Mouse (Mus musculus) urinary bladder, postnatal 36 days (tissue): ENCODE data around the gene Chchd1.
"Not testable (repeated sequence)": the region's sequence is repeated elsewhere in the genome, so short reads cannot be mapped to it uniquely, and the experiment has no call there.

Experiments used
- DNase-seq, 2 experiments: peaks; one replicate each; pipeline ENCODE4 v3.0.0; 2022; ENCODE audit warnings: low spot score in 2 of 2, mixed read lengths in 1 of 2

Chchd1 gene

DNA sequence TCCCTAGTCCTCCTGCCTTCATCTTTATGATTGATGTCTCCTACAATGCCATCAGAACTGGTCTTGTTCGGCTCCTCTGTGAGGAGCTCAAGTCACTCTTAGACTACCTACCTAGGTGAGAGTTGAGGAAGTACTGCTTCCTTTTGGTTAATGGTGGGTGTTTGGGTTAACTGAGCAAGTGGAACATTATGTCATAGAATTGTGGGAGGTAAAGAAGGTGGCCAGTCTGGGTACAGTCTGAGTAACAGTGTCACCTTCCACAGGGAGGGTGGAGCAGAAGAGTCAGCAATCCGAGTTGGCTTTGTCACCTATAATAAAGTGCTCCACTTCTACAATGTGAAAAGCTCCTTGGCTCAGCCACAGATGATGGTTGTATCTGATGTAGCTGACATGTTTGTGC, 13.8 kb upstream of the Chchd1 start:
- DNase-seq: no peak

DNA sequence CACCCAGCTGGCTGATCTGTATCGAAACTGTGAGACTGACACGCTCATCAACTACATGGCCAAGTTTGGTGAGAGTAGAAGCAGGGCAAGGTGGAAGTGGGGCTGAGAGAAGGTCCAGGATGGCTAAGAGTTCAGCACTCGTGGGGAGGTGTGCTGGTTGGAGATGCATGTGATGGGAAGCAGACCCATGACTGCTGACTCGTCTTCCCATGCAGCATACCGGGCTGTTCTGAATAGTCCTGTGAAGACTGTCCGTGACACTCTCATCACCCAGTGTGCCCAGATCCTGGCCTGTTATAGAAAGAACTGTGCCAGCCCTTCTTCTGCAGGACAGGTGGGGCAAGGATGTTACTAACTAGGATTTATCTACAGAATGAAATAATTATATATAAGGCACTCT, 11.0 kb upstream of the Chchd1 start:
- DNase-seq: no peak

DNA sequence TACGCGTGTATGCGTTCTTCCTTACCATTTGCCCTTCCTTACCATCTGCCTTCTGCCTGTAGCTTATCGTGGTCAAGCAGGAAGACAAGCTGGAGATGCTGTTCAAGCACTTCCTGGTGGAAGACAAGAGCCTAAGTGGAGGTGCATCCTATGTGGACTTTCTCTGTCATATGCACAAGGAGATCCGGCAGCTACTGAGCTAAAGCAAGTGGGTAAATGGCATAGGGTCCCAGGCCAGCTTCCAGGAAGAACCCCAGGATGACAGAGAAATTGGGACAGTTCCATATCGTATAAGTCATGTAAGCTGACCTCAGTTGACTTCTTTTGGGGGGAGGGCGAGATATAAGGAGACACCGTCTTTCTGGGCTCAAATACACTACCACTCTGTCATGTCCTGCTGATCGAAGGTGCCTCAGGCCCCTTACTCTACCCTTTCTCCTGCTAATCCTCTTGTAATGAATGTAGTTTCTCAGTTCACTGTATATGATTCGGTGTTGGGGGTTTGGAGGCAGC, 9.2 kb upstream of the Chchd1 start:
- DNase-seq: no peak

DNA sequence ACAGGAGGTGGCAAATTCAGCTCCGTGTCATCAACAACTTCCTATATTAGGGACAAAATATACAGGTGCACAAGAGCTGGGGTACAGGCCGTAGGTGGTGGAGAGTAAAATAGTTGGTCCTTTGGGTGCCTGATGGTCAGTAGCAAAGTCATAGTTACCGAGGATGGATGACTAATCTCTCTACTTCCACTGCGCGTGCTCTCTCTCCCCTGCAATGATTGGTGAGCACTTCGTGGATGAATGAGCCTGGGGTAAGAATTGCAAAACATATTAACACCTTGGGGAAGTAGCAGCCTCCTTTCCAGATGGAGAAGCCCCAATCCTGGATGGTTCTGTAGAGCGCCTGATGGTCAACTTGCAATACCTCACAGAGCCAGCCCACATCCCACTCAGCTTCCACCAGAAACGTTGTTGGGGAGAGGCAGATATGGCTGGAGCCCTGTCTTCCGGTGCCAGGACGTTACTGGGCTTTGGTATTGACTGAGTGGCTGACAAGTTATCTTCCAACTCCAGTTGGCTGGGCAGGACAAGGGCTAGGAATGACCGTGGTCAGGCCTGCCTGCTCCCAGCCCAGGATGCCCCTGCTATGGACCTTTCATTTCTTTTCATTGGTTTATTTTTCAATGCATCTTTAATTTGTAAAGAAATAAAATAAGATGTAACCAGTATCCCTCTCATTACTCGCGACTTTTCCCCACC, 8.5 kb upstream of the Chchd1 start:
- no peak for DNase-seq

GRCm38 (mm10) chr14:20694884-20695760, 7.7 kb upstream of the Chchd1 start, which contains the start of gene Fut11:
Gene Fut11, plus strand, starts transcription at chr14:20694968.
- peak; percentile 67 to 84 for DNase-seq

GRCm38 (mm10) chr14:20695761-20696520, 6.9 kb upstream of the Chchd1 start:
- DNase-seq: no peak

GRCm38 (mm10) chr14:20696986-20697385, 5.8 kb upstream of the Chchd1 start:
- DNase-seq: peak in 1 of 2 experiments; percentile 36

DNA sequence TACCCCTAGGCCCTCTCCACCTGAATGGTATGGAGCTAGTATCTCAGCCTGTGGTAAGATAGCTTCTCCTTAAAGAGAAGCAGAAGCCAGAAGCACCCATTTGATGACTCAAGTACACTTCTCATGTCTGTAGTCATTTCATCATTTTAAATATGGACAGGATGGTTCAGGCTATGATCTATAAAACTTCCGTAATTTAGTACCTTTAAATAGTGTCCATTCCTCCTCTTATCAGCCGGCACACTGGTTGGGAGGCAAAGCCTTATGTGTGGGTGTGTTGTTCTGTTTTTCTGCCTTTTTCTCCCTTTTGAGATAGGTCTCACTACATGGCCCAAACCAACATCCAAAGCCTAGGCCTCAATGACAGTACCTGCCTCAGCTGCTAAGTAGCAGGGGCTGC, 4.3 kb upstream of the Chchd1 start:
- DNase-seq: no peak

DNA sequence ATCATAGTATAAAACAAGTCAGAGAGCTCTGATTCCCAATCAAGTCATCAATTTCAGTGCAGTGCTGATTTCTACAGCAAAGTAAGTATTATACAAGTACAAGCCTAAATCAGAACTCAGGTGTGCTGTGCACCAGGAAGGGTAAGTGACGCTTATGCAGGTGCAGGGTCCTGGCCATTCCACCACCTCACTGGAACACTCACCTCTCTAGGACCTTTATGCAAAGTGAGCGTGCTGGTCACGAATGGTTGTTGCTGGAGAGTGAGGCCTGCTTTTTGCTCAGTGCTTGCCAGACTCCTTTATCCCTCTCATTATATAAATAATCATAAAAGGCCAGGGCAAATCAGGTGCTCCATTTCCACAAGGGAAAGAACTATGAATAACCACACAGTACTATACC, 2.4 kb upstream of the Chchd1 start:
- no peak for DNase-seq

GRCm38 (mm10) chr14:20701554-20701953, 1.3 kb upstream of the Chchd1 start:
- no peak for DNase-seq

GRCm38 (mm10) chr14:20702096-20702740, 588 bp upstream of the Chchd1 start:
- DNase-seq: no peak

DNA sequence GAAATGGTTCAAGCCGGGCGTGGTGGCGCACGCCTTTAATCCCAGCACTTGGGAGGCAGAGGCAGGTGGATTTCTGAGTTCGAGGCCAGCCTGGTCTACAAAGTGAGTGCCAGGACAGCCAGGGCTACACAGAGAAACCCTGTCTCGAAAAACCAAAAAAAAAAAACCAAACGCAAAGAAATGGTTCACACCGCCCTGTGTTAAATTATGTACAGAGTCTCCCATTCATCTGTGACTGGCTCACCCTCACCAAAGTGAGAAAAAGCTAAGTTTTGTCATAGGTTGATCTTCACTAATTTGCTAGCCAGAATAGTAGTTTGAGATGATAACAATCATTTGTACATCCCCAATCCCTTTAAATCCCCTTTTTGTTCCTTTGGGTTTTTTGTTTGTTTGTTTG, 655 bp downstream of the Chchd1 start:
- not testable (repeated sequence) for DNase-seq

- DNase-seq: peak; percentile 89
Measured at GRCm38 (mm10) chr14:20707201-20708190, 4.7 kb downstream of the Chchd1 start, which contains the start of gene Zswim8. Gene Zswim8, plus strand, starts transcription at chr14:20707552.

GRCm38 (mm10) chr14:20708239-20708638, 5.4 kb downstream of the Chchd1 start:
- no peak for DNase-seq

- DNase-seq: no peak
Measured at GRCm38 (mm10) chr14:20713832-20714231, 11.0 kb downstream of the Chchd1 start.

DNA sequence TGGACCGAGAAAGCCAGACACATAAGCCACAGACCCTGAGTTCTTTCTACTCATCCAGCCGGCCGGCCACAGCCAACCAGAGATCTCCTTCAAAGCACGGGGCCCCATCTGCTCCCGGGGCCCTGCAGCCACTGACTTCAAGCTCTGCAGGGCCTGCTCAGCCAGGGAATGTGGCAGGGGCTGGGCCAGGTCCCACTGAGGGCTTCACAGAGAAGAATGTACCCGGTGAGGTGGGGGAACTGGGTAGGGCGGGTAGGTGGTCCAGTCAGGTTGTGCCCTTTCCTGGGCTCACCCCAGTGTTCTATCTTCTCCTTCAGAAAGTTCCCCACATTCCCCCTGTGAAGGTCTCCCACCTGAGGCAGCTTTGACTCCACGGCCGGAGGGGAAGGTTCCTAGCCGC, 15.6 kb downstream of the Chchd1 start:
- DNase-seq: no peak

DNA sequence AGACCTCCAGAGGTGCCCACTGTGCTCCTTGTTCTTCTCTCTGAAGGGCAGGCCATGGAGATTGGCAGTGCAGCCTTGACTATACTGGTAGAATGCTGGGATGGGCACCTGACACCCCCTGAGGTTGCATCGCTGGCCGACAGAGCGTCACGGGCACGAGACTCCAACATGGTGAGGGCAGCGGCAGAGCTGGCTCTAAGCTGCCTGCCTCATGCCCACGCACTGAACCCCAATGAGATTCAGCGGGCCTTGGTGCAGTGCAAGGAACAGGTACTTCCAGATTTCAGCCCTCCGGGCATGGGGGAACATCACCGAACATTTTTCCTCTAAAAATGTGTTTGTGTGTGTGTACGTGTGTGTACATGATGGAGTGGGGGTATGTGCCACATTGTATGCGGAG, 17.0 kb downstream of the Chchd1 start:
- DNase-seq: no peak

GRCm38 (mm10) chr14:20721371-20721770, 18.6 kb downstream of the Chchd1 start:
- DNase-seq: no peak

GRCm38 (mm10) chr14:20723006-20723405, 20.2 kb downstream of the Chchd1 start:
- no peak for DNase-seq

GRCm38 (mm10) chr14:20724043-20724442, 21.2 kb downstream of the Chchd1 start:
- peak; percentile 47 to 56 for DNase-seq
